8 mouse cellular contexts compared by ENCODE assay signal in the genomic region with DNA sequence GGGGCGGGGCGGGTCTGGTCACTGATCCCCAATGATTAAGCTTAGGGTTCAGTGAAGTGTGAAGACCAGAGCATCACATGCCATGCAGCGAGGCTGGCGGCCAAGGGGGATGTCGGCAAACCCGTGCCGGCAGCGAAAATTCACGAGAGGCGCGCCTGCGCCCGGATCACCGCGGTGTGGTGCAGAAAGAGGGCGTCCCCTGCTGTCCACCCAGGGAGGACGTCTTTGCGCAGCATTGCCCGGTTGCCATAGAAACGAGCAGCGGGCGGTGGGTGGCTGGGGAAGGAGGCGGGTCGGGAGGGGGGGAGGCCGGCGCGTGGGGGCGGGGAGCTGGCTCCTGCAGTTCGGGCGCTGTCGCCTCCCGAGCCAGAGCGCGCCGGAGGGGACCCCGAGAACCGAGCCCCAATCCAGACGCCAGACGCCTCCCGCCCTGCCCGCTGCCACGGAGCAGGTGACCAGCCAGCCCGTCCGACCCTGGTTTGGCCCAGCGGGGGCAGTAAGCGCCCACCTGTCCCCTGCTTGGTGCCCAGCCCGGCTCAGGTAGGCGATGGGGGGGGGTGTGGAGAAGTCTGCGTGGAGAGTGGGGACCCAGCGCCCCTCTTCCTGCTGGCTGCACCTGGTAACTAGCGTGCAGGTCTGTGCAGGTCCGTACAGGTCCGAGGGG. TPM values are rescaled to one million over a fixed set of nuclear protein-coding genes. Genes with fewer than 3 reads are reported as not detected.
DNase-seq lines count a peak whose midpoint lies in the region; ATAC-seq lines count a peak whose summit lies in the region.
"Had no signal": no experiment of that assay in that cellular context is flagged by ENCODE, and none has a peak within 500 bp of the region (broad histone marks: within the 10 kb centered on the region; RNA-seq: fewer than 3 reads in every experiment).

No protein-coding gene starts in this region.

- no peaks in the 10 kb centered on the region for H3K9me3 ChIP-seq in forebrain, embryonic 12.5 days

- peaks cover 17% of the 10 kb centered on the region for H3K4me1 ChIP-seq in forebrain, embryonic 12.5 days

- DNase-seq in Muller cell, postnatal 12 days (ENCODE audit: inconsistent ontology term): peak; percentile 79
- DNase-seq in brain, adult 2 months (ENCODE audit: low read depth, low spot score): peak; percentile 94
- DNase-seq in left cerebral cortex, adult 9 months (ENCODE audit: low spot score in 2 of 2): peak; percentile 72 to 85
- peak; percentile 83 for DNase-seq in right cerebral cortex, postnatal 4 days

- no peaks in the 10 kb centered on the region for H3K36me3 ChIP-seq in forebrain, embryonic 12.5 days (replicated peaks)

- H3K27me3 ChIP-seq in forebrain, embryonic 12.5 days: peaks cover 50% of the 10 kb centered on the region

- H3K9ac ChIP-seq in forebrain, embryonic 12.5 days: peak overlapping the region; percentile 65

- H3K4me3 ChIP-seq in forebrain, embryonic 12.5 days (replicated peaks): peak overlapping the region; percentile 54

- H3K27ac ChIP-seq in forebrain, embryonic 12.5 days: 0 out of 2 replicates have a peak overlapping the region, but pooled peaks have one; percentile 63

- peak; percentile 76 for ATAC-seq in forebrain, embryonic 12.5 days (ENCODE audit: low FRiP score)
- ATAC-seq in inflammation-experienced regulatory T-cells, adult 6 months: peak; percentile 52
- ATAC-seq in megakaryocyte-erythroid progenitor cell, adult 5-6 weeks (replicated peaks; ENCODE audit: low FRiP score, low TSS enrichment, poor library complexity, severe bottlenecking): 0 out of 2 replicates have a peak, but pooled peaks have one; percentile 38

- peak overlapping the region; percentile 97 for H3K4me2 ChIP-seq in forebrain, embryonic 12.5 days

- under 1% methylated on average over 40 of the region's 53 CpGs for WGBS in forebrain, embryonic 12.5 days

RNA-seq across cellular contexts. Expression of a gene that starts 29.7 kb away (rescaled TPM):
- polyA plus RNA-seq in forebrain, embryonic 12.5 days (2016; fragmentation: Nextera tagmentation; extraction: Ambion mirVana): 9.0 and 12.7 TPM in 2 replicates
- polyA plus RNA-seq in inflammation-experienced regulatory T-cells, adult 6 months (2017; shearing (Covaris generic)): 10 to 100 TPM; 12.2 to 49.0 (median 34.4) TPM
- total RNA-seq in megakaryocyte-erythroid progenitor cell, adult 5-6 weeks (2014; fragmentation: Nextera tagmentation): 0.64 TPM in 1 of 2 replicates, not detected in the other
- 0.11 TPM in 1 of 2 replicates, not detected in the other for total RNA-seq in megakaryocyte-erythroid progenitor cell, adult 5-6 weeks (2017)

RNA-seq across cellular contexts. Expression of a gene that starts 43.7 kb away (rescaled TPM):
- polyA plus RNA-seq in forebrain, embryonic 12.5 days (2016; fragmentation: Nextera tagmentation; extraction: Ambion mirVana): 0.37 TPM in 1 of 2 replicates, not detected in the other
- polyA plus RNA-seq in inflammation-experienced regulatory T-cells, adult 6 months (2017; shearing (Covaris generic)): not detected
- total RNA-seq in megakaryocyte-erythroid progenitor cell, adult 5-6 weeks (2014; fragmentation: Nextera tagmentation): not detected in 2 replicates
- total RNA-seq in megakaryocyte-erythroid progenitor cell, adult 5-6 weeks (2017): not detected in 2 replicates

RNA-seq across cellular contexts. Expression of a gene that starts 48.5 kb away (rescaled TPM):
- 699 and 734 TPM in 2 replicates for polyA plus RNA-seq in forebrain, embryonic 12.5 days (2016; fragmentation: Nextera tagmentation; extraction: Ambion mirVana)
- polyA plus RNA-seq in inflammation-experienced regulatory T-cells, adult 6 months (2017; shearing (Covaris generic)): 1,000 to 10,000 TPM; 1,299 to 2,086 (median 1,613) TPM
- 2,733 and 3,098 TPM in 2 replicates for total RNA-seq in megakaryocyte-erythroid progenitor cell, adult 5-6 weeks (2014; fragmentation: Nextera tagmentation)
- total RNA-seq in megakaryocyte-erythroid progenitor cell, adult 5-6 weeks (2017): 2,912 and 3,218 TPM in 2 replicates

RNA-seq across cellular contexts. Expression of a gene that starts 50.0 kb away (rescaled TPM):
- polyA plus RNA-seq in forebrain, embryonic 12.5 days (2016; fragmentation: Nextera tagmentation; extraction: Ambion mirVana): not detected in 2 replicates
- polyA plus RNA-seq in inflammation-experienced regulatory T-cells, adult 6 months (2017; shearing (Covaris generic)): not detected
- not detected in 2 replicates for total RNA-seq in megakaryocyte-erythroid progenitor cell, adult 5-6 weeks (2014; fragmentation: Nextera tagmentation)
- total RNA-seq in megakaryocyte-erythroid progenitor cell, adult 5-6 weeks (2017): not detected in 2 replicates
- polyA plus RNA-seq: gonadal fat pad, adult 2 months had no signal

Comparison
In these comparisons a context has a peak if more than half of its experiments do, and no peak if none do; other contexts are left out.
1. Peak in every context shown above with its lines: DNase-seq, ATAC-seq, H3K4me3 ChIP-seq and H3K27ac ChIP-seq.